Mouse (Mus musculus) thymus, postnatal 0 days (tissue): Measurements from ENCODE around the gene Optc. TPM values are rescaled to one million over a fixed set of nuclear protein-coding genes. Genes with fewer than 3 reads are reported as not detected.
A peak's percentile ranks its signal among the peaks of the same experiment; 100 is the strongest.

Source experiments
- DNase-seq: peaks from one replicate; pipeline ENCODE4 v3.0.0-alpha.2; 2015; ENCODE audit warnings: low spot score
- polyA plus RNA-seq: library from polyadenylated mRNA; unstranded; fragments of >200 nt; fragmentation: Nextera tagmentation; extraction: Ambion mirVana; gene quantifications from 2 replicates; pipeline ENCODE4 v1.2.1, GENCODE M21; 2015

The Optc gene
- polyA plus RNA-seq, result 0.12 and 0.42 TPM in 2 replicates

- DNase-seq, result no peak
These were observed at the start of gene Optc for GRCm38 (mm10) chr1:133907949-133908658. Gene Optc (minus strand): TSS chr1:133907999.

DNA sequence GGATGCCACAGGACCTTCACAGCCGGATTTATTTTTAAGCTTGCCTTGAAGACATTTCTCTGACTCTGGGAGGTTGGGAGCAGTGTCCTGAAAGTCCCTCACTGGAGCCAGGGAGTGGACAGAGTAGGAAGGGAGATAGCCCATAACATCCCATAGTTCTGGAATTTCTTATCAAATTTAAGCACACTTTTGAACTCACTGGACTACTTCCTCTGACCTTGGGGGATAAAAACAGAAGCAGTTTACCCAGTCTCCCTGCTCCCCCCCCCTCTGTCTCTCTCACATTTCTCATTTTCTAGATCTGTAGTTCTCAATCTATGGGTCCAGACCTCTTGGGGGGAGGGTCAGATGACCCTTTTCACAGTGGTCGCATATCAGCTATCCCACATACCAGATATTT lies 46.2 kb upstream of the Optc start:
- no peak for DNase-seq

DNA sequence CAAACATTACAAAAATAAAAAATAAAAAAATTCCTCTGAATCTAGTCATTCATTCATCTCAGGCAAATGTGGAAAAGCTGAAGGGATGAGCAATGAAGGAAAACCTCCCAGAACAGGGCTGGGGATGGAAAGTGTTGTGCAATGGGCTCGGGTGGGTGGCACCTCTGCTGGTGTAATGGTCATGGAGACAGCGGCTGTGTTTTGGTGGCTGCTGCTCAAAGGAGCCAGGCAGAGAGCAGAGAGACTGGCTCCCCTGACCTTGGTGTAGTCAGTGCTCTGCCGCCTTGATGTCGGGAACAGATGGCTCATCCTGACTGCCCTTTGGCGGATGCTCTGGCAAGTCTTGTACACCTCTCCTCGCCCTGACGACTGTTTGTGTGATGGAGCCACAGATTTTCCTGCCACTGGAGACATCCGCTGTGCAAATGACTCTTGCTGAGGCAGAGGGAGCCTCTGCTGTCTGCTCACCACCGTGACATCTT lies 45.5 kb upstream of the Optc start:
- no peak for DNase-seq

- DNase-seq, result no peak
These were observed 43.8 kb upstream of the Optc start for GRCm38 (mm10) chr1:133951598-133951997.

GRCm38 (mm10) chr1:133950061-133950782 lies 42.4 kb upstream of the Optc start:
- DNase-seq, result no peak

DNA sequence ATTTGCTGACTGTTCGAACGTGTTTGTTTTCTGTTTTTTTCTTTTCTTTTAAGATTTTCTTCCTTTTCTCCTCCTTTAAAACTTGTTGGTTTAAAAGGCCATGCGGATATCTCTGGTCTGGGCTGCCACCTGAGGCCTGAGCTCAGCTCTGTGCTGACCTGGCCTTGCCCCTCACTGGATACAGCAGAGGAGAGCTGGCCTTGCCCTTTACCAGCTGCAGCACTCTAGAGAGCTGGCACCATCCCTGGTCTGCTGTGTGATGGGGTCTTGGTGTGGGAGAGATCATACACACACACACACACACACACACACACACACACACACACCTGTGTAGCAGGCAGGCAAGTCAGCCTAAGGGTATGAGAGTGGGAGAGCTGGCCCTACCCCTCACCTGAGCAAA lies 37.3 kb upstream of the Optc start:
- no peak for DNase-seq

- no peak for DNase-seq
These were observed 34.1 kb upstream of the Optc start for GRCm38 (mm10) chr1:133941904-133942303.

- DNase-seq, result no peak
These were observed 33.5 kb upstream of the Optc start for GRCm38 (mm10) chr1:133941158-133941860.

- no peak for DNase-seq
These were observed 32.8 kb upstream of the Optc start for GRCm38 (mm10) chr1:133940481-133941092.

- DNase-seq, result no peak
These were observed 31.9 kb upstream of the Optc start for GRCm38 (mm10) chr1:133939708-133940107.

DNA sequence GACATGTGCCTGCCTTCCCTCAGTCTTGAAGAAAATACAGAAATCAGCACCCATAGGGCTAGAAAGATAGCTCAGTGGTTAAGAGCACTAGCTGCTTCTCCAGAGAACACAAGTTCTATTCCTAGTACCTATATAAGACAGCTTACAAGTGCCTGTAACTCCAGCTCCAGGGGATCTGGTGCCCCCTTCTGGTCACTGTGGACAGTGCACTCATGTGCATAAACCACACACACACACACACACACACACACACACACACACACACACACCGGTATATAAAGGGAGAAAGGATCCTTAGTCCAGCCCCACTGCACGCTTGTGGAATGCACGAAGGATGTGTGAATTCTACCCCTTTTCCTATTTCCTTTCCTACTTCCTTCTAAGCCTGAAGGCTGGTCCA lies 28.4 kb upstream of the Optc start:
- no peak for DNase-seq

DNA sequence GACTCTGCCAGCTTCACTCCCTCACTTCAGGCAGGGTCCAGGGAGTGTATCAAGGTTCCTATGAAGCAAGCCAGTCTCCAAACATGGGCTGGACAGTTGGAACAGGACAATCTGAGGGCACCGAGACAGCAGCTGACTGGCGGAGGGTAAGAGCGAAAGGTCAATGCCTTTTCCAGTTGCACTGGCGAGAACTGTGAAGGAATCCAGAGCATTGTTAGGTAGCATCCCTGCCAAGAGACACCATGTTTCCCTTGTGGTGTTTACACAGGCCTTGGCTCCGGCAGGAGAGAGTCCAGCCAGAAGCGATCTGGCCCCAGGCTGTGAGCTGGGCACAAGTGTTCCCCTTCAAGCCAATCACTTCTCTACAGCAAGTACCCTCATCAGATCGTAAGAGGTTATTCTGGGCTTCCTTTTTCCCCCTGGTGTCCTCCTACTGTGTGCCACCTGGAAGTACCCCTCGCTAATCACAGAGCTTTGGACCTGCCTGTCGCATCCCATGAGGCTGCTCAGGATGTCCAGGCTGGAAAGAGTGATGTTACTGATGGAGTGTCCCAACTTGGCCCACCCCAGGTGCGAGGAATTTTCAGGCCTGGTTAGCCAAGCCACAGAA lies 26.7 kb upstream of the Optc start:
- DNase-seq, result no peak

DNA sequence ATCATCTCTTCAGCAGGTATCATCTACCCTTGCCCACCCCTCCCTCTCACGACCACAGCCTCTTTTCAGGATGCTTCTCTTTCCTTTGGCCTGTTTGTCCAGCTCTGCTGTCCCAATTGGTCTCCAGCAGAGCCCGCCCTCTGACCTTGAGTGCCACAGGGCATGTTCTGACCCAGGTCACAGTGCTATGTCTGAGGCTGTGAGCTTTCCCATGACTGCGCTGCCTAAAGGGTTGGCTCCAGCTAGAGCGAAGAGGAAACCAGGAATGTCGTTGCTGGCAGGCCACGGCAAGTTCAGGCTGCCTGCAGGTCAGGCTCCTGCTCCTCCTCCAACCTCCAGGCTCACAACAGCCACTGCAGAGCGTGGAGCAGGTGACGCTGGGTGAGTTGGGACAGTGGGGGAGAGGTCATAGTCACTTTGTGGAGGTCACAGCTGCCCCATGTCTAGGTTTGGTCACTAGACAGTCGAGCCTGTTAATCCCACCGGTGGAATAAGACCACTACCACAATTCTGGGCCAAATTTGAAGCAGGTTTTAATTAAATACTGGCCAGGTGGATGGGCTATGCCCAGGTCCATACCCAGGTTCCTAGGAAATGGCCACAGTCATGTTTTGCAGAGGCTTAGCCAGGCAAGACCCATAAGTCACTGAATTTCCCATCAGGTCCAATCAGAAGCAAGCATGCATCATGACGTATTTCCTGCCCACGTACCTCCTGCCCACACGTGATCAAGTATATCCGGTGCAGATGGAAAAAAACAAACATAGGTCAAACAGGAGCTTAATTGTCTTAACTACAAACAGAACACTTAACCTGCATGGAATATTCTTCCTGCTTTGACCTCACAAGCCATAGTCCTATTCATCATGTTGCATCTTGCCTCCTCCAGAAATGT lies 25.7 kb upstream of the Optc start:
- no peak for DNase-seq

GRCm38 (mm10) chr1:133929980-133930379 lies 22.2 kb upstream of the Optc start:
- no peak for DNase-seq

- no peak for DNase-seq
These were observed 17.4 kb upstream of the Optc start for GRCm38 (mm10) chr1:133925223-133925622.

GRCm38 (mm10) chr1:133924141-133924875 lies 16.5 kb upstream of the Optc start:
- DNase-seq, result peak; percentile 41

DNA sequence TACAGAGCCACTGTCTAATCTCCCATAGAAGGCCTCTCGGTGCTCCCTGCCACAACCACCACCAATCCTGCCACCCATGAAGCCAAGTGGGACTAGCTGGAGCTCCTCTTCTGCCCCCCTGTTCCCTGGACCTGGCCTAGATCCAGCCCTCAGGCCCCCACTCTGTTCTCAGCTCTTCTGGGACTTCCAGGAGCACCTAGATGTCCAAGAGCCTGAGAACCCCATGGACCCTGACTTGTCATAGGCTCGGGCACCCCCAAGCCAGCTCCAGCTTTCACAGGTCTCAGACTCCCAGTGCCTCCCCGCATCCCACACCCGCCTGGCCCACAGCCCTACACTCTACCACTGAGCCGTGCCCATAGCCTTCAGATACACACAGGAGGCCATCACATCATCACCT lies 15.3 kb upstream of the Optc start:
- no peak for DNase-seq

DNA sequence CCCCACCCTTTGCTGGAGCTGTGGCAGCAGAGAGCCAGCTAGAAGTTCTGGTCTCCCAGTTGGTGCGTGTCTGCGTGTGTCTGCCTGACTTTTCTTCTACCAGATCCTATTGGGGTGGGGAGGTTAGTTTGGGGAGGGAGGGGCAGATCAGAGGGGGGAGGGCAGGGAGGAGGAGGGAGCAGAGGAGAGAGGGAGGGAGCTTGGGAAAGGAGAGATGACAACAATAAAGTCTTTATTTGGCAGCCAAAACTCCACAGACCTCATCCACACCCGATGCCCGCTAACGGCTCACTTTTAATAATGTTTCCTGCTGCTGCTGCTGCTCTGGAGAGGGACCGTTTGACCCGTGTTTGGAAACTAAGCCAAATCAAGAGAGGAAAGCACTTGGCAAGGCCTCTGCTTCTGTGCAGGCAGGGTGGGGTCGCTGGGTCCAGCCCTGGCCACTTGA lies 13.5 kb upstream of the Optc start, which contains the start of gene Prelp:
TSS of gene Prelp (minus strand) at position 111 of the 448 bp plus-strand sequence.
- no peak for DNase-seq

DNA sequence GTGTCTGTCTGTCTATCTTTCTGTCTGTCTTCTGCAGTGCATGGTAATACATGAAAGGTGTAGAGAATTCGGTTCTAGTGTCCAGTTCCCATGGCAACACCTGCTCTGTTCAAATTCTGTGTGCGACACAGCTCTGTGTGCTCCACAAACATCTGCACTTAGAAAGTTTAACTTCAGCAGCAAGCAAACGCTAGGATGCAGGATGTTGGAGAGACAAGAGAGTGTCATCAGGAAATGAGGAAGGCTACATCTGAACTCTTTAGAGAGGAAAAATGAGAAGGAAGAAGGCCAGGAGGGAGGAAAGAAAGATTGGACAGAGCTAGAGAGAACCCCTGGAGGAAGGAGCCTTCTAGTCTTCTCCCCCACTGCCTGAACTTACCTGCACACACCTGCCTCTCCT lies 13.1 kb upstream of the Optc start:
- DNase-seq, result no peak
